Mouse (Mus musculus) CH12.LX (cell line): ENCODE measurements around the gene Stt3b. TPM values are rescaled to one million over a fixed set of nuclear protein-coding genes. Genes with fewer than 3 reads are reported as not detected.

ENCODE experiments used
- DNase-seq: peaks from one replicate; pipeline ENCODE4 v3.0.0-alpha.2; 2013; ENCODE audit errors: extremely low read depth
- H3K27ac ChIP-seq: 2 replicates; pipeline ENCODE4 v1.5.1; 2012; ENCODE audit warnings: low read depth, mild to moderate bottlenecking, control low read depth, moderate library complexity; ENCODE audit not compliant: insufficient read depth
- H3K27me3 ChIP-seq: replicated peaks from 2 replicates; pipeline ENCODE3; 2012; ENCODE audit warnings: inconsistent platforms
- H3K36me3 ChIP-seq, 2 experiments: replicated peaks in 1 of 2; 2 replicates each; pipeline versions ENCODE3 to v1.6.1; 2012; ENCODE audit warnings: inconsistent platforms in 1 of 2, low read length in 1 of 2, mild to moderate bottlenecking in 1 of 2, mixed read lengths in 1 of 2, moderate library complexity in 1 of 2; ENCODE audit not compliant: control insufficient read depth in 1 of 2, insufficient read depth in 1 of 2
- H3K4me1 ChIP-seq, 2 experiments: 2 replicates each; pipeline ENCODE4 v1.6.1; 2012; ENCODE audit warnings: inconsistent platforms in 1 of 2, moderate library complexity in 1 of 2; ENCODE audit not compliant: insufficient read depth in 2 of 2, control insufficient read depth in 1 of 2
- H3K4me2 ChIP-seq: 2 replicates; pipeline ENCODE4 v1.6.1; 2012; ENCODE audit warnings: low read depth, mild to moderate bottlenecking, control low read depth; ENCODE audit not compliant: poor library complexity, insufficient read depth, severe bottlenecking
- H3K4me3 ChIP-seq, 3 experiments: fragments of 150-350 bp in 1 of 3; sonication (generic) in 1 of 3; replicated peaks in 1 of 3; 2 replicates each; pipeline versions ENCODE3 to v1.5.1; 2011 to 2012; ENCODE audit warnings: low read depth in 2 of 3, low read length in 2 of 3, mild to moderate bottlenecking in 2 of 3, moderate library complexity in 2 of 3, control low read depth in 1 of 3, improper control_type of control experiment in 1 of 3, inconsistent platforms in 1 of 3, mixed read lengths in 1 of 3; ENCODE audit not compliant: poor library complexity in 1 of 3
- H3K79me2 ChIP-seq: replicated peaks from 2 replicates; pipeline ENCODE4 v1.6.1; 2012; ENCODE audit warnings: mild to moderate bottlenecking, moderate library complexity; ENCODE audit not compliant: control insufficient read depth, poor library complexity, insufficient read depth, severe bottlenecking; ENCODE audit errors: extremely low read depth
- H3K9ac ChIP-seq: 2 replicates; pipeline ENCODE4 v1.6.1; 2012; ENCODE audit warnings: low read depth, mild to moderate bottlenecking, control low read depth, moderate library complexity; ENCODE audit not compliant: insufficient read depth
- H3K9me3 ChIP-seq: replicated peaks from 2 replicates; pipeline ENCODE3; 2012; ENCODE audit warnings: low read length, inconsistent platforms, mixed read lengths
- CTCF ChIP-seq, 2 experiments: IDR thresholded peaks in 1 of 2; conservative IDR thresholded peaks in 1 of 2; 2 replicates each; pipeline ENCODE4 v1.5.1; 2011 to 2012; ENCODE audit warnings: low read depth in 2 of 2, low read length in 2 of 2, improper control_type of control experiment in 1 of 2, inconsistent platforms in 1 of 2, mild to moderate bottlenecking in 1 of 2, moderate library complexity in 1 of 2
- E2F4 ChIP-seq: IDR thresholded peaks from 2 replicates; pipeline ENCODE4 v1.6.1; 2011; ENCODE audit warnings: low read depth, low read length, improper control_type of control experiment; ENCODE audit not compliant: insufficient replicate concordance
- ETS1 ChIP-seq: conservative IDR thresholded peaks from 2 replicates; pipeline ENCODE4 v1.6.1; 2012; ENCODE audit warnings: low read depth, mild to moderate bottlenecking, inconsistent platforms, low read length, improper control_type of control experiment, moderate library complexity
- HCFC1 ChIP-seq: IDR thresholded peaks from 2 replicates; pipeline ENCODE4 v1.6.1; 2012; ENCODE audit warnings: low read depth, mild to moderate bottlenecking, inconsistent platforms, low read length, improper control_type of control experiment
- IRF4 ChIP-seq: IDR thresholded peaks from 2 replicates; pipeline ENCODE4 v1.6.1; 2014; ENCODE audit warnings: low read depth, mild to moderate bottlenecking, inconsistent platforms, low read length, improper control_type of control experiment
- JUND ChIP-seq: conservative IDR thresholded peaks from 2 replicates; pipeline ENCODE4 v1.6.1; 2011; ENCODE audit warnings: low read depth, low read length, improper control_type of control experiment
- MAFK ChIP-seq: IDR thresholded peaks from 2 replicates; pipeline ENCODE4 v1.6.1; 2011; ENCODE audit warnings: low read length, improper control_type of control experiment; ENCODE audit not compliant: insufficient replicate concordance
- NELFE ChIP-seq: IDR thresholded peaks from 2 replicates; pipeline ENCODE4 v1.6.1; 2011; ENCODE audit warnings: low read depth, low read length, improper control_type of control experiment
- PAX5 ChIP-seq: IDR thresholded peaks from 2 replicates; pipeline ENCODE4 v1.6.1; 2012; ENCODE audit warnings: low read length, inconsistent platforms, mixed read lengths
- RAD21 ChIP-seq: IDR thresholded peaks from 2 replicates; pipeline ENCODE4 v1.6.1; 2011; ENCODE audit warnings: low read depth, mild to moderate bottlenecking, low read length, improper control_type of control experiment, moderate library complexity
- SIN3A ChIP-seq: IDR thresholded peaks from 2 replicates; pipeline ENCODE4 v1.6.1; 2012; ENCODE audit warnings: low read length, improper control_type of control experiment, inconsistent platforms
- SMC3 ChIP-seq: IDR thresholded peaks from 2 replicates; pipeline ENCODE4 v1.6.1; 2011; ENCODE audit warnings: low read depth, low read length, improper control_type of control experiment
- UBTF ChIP-seq: IDR thresholded peaks from 2 replicates; pipeline ENCODE4 v1.6.1; 2012; ENCODE audit warnings: low read depth, mild to moderate bottlenecking, inconsistent platforms, low read length, improper control_type of control experiment, moderate library complexity
- USF1 ChIP-seq: IDR thresholded peaks from 2 replicates; pipeline ENCODE4 v1.6.1; 2014; ENCODE audit warnings: low read depth, mild to moderate bottlenecking, inconsistent platforms, low read length, improper control_type of control experiment
- USF2 ChIP-seq: conservative IDR thresholded peaks from 2 replicates; pipeline ENCODE4 v1.6.1; 2011; ENCODE audit warnings: low read depth, low read length, improper control_type of control experiment
- ZKSCAN1 ChIP-seq: IDR thresholded peaks from 2 replicates; pipeline ENCODE4 v1.6.1; 2012; ENCODE audit warnings: low read depth, inconsistent platforms, low read length, improper control_type of control experiment, borderline replicate concordance
- ZMIZ1 ChIP-seq: IDR thresholded peaks from 2 replicates; pipeline ENCODE4 v1.6.1; 2012; ENCODE audit warnings: low read depth, mild to moderate bottlenecking, inconsistent platforms, low read length, improper control_type of control experiment
- ZNF384 ChIP-seq: IDR thresholded peaks from 2 replicates; pipeline ENCODE4 v1.6.1; 2012; ENCODE audit warnings: low read depth, low read length, improper control_type of control experiment, inconsistent platforms
- dilution Hi-C: fragments of 300-500 bp; cut with MboI; formaldehyde crosslinking; loops from 2 replicates; pipeline ENCODE4 v1.14.3; 2020; ENCODE audit warnings: low sequenced_read_pairs; ENCODE audit not compliant: extremely low pct_unique_long_range_greater_than_20kb, extremely low pct_ligation_motif_present
- in situ Hi-C: fragments of 300-500 bp; cut with MboI; formaldehyde crosslinking; loops from 3 replicates; pipeline ENCODE4 v1.14.3; 2019; ENCODE audit warnings: low sequenced_read_pairs, low pct_ligation_motif_present, low pct_unique_long_range_greater_than_20kb, mixed read lengths
- polyA plus RNA-seq: library from polyadenylated mRNA; unstranded; fragments of >175 nt; gene quantifications from 2 replicates; pipeline ENCODE4 v1.2.1, GENCODE M21; 2012; ENCODE audit warnings: low read depth; ENCODE audit not compliant: insufficient read length
- total RNA-seq, 2 experiments: library from RNA; depleted of rRNA; stranded (reverse); fragments of 300-350 nt in 1 of 2; fragments of >200 nt in 1 of 2; gene quantifications; 2 replicates each; pipeline ENCODE4 v1.2.3; 2012 to 2014

Gene Stt3b
- total and polyA plus RNA-seq, 3 experiments: 103 to 155 (median 118) TPM

GRCm38 (mm10) chr9:115261456-115261855, 48.8 kb downstream of the Stt3b start:
- in situ Hi-C loops (no loop called here), dilution Hi-C loops (no loop called here)
- no peaks in the 10 kb centered on the region for H3K27me3 ChIP-seq
- no peak overlapping the region for H3K9ac ChIP-seq
- no peak overlapping the region for H3K27ac ChIP-seq
- H3K9me3 ChIP-seq: no peaks in the 10 kb centered on the region
- DNase-seq: no peak
- peaks cover 8% of the 10 kb centered on the region; the same call in 1 of the 2 replicates for H3K79me2 ChIP-seq
- H3K4me2 ChIP-seq: no peak overlapping the region
- no peaks in the 10 kb centered on the region for H3K4me1 ChIP-seq
- TF ChIP-seq RAD21 (peak; percentile 3), ZNF384 (no peak), CTCF (conservative IDR thresholded peaks at IDR 0.05 in 1 of 2, IDR thresholded peaks at IDR 0.05 in 1 of 2; ENCODE audit: low read depth in 2 of 2, low read length in 2 of 2) (peak in 1 of 2 experiments; percentile 36; a peak in 2 of 4 replicates), SMC3 (peak; percentile 7; the same call in 1 of the 2 replicates)
- peaks cover 33 to 80% of the 10 kb centered on the region in 2 experiments for H3K36me3 ChIP-seq
- no peak overlapping the region for H3K4me3 ChIP-seq

- peaks cover 29 to 79% of the 10 kb centered on the region in 2 experiments for H3K36me3 ChIP-seq
- H3K4me3 ChIP-seq: no peak overlapping the region
- peaks cover 8% of the 10 kb centered on the region; the same call in 1 of the 2 replicates for H3K79me2 ChIP-seq
- in situ Hi-C loops: no loop called here
- H3K9ac ChIP-seq: no peak overlapping the region
- H3K27me3 ChIP-seq: no peaks in the 10 kb centered on the region
- H3K9me3 ChIP-seq: no peaks in the 10 kb centered on the region
- H3K27ac ChIP-seq: no peak overlapping the region
- no peak for TF ChIP-seq ZKSCAN1
- no peak for TF ChIP-seq HCFC1
- TF ChIP-seq E2F4: no peak
- no peak for TF ChIP-seq ETS1
- TF ChIP-seq USF1: no peak
- TF ChIP-seq UBTF: no peak
- TF ChIP-seq IRF4: no peak
- TF ChIP-seq NELFE: no peak
- TF ChIP-seq PAX5: no peak
- TF ChIP-seq MAFK: no peak
- TF ChIP-seq ZMIZ1: no peak
- no peak for TF ChIP-seq USF2
- TF ChIP-seq SIN3A: no peak
- TF ChIP-seq JUND: no peak
- no peak for DNase-seq
- no peaks in the 10 kb centered on the region for H3K4me1 ChIP-seq
- no peak overlapping the region for H3K4me2 ChIP-seq
- dilution Hi-C loops: no loop called here
These were observed 49.8 kb downstream of the Stt3b start for GRCm38 (mm10) chr9:115260464-115260863.
